Mouse (Mus musculus): ENCODE measurements around the gene Olfr559. TPM values are rescaled to one million over a fixed set of nuclear protein-coding genes. Genes with fewer than 3 reads are reported as not detected.

Olfr559 gene
- polyA plus RNA-seq (2012; rRNA removed; ENCODE audit: low replicate concordance) = not detected in 2 replicates

DNA sequence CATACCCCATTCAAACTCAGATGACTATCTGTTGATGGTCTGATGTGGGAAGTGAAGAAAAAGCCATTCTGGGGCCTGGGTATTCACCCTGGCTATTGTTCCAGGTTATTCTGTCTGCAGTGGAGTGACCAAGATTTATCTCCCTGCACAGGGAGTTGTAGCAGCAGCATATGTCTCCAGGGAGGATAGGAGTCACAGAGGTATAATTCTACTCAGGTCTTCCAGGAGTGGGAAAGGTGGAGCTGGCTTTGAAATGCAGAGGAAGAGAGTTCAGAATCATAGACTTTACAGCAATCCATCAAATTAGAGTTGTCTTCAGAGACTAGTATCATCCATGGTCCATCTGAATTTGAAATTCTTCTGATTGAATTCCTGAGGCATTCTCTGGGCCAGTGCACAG lies at the start of gene Olfr559:
Olfr559 (minus strand) TSS at position 101 of the 400 bp plus-strand sequence.

DNA sequence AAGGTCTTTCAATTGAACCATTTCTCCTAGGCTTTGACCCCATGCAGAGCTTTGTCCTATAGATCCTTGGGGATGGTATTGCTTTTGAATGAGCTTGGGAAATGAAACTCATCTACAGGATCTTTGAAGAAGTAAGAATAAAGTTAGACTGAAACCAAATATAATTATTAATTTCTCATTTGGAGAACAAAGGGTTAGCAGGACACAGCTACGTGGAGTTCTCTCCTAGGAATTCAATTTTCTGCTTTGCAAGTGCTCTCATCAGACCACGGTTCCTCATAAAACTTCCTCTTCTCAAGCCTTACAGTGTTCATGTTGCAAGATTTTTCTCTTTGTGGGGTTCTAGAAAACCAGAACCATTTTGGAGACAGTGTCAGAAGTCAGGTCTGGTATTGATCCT lies 43.6 kb upstream of the Olfr559 start, which contains the start of gene Olfr561:
Olfr561 (plus strand) TSS at position 301 of the 400 bp plus-strand sequence.

GRCm38 (mm10) chr7:102759266-102759665 lies 32.0 kb upstream of the Olfr559 start, which contains the start of the genes Olfr560 and Olfr78:
Gene Olfr560 (minus strand): TSS chr7:102759366.
Gene Olfr78 (minus strand): TSS chr7:102759471.

GRCm38 (mm10) chr7:102718970-102719369 lies 8.3 kb downstream of the Olfr559 start, which contains the start of gene Olfr33:
Gene Olfr33 (minus strand): TSS chr7:102719070.

GRCm38 (mm10) chr7:102701915-102702314 lies 25.4 kb downstream of the Olfr559 start, which contains the start of gene Olfr558:
Gene Olfr558 (plus strand): TSS chr7:102702215.

DNA sequence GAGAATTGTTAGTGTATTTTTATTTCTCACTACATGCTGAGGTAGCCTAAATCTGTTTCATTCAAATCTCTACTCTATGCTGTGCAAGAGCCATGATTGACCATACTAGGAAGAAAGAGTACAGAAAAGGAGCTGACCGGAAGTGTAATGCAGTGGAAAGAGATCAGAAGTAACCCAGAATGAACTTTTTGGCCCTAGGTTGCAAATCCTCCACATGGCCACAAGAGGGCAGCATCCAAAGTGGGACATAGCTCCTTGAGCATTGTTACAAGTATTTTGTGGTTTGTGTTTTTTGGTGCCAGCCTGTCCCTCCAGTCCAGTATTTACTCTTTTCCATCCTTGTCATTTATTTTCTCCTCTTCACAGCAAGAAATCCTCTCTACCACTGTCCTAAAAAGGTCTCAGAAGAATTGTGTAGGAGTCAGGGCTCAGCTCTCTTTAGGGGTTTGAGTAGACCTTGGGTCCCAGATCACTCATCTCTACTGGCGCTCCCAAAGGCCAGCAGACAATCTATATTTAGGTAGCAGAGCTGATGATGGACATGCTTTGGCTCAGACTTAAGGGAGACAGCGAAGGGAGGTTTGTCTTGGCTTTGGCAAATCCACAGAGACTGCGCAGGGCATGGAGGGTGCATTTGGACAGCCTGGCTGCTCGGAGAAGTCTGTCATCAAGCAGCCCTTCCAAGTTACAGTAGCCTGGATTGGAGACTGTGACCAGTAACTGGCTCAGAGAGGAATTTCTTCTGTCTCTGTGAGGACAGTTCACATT lies 31.7 kb downstream of the Olfr559 start, which contains the start of gene Olfr557:
Olfr557 (plus strand) TSS at position 553 of the 768 bp plus-strand sequence.

GRCm38 (mm10) chr7:102686944-102687501 lies 40.3 kb downstream of the Olfr559 start, which contains the start of gene Trim68:
Gene Trim68 (minus strand): TSS chr7:102687327.

Other genes with a start within 250 kb of the Olfr559 start
- not detected in 2 replicates for gene Olfr543, start 245.8 kb downstream of the Olfr559 start, polyA plus RNA-seq (2012; rRNA removed; ENCODE audit: low replicate concordance)
- not detected in 2 replicates for gene Olfr544, start 239.2 kb downstream of the Olfr559 start, polyA plus RNA-seq (2012; rRNA removed; ENCODE audit: low replicate concordance)
- not detected in 2 replicates for gene Olfr545, start 227.9 kb downstream of the Olfr559 start, polyA plus RNA-seq (2012; rRNA removed; ENCODE audit: low replicate concordance)
- gene Olfr547, start 192.7 kb downstream of the Olfr559 start, polyA plus RNA-seq (2012; rRNA removed; ENCODE audit: low replicate concordance) = not detected in 2 replicates
- not detected in 2 replicates for gene Olfr548-ps1, start 186.6 kb downstream of the Olfr559 start, polyA plus RNA-seq (2012; rRNA removed; ENCODE audit: low replicate concordance)
- gene Olfr549, start 177.6 kb downstream of the Olfr559 start, polyA plus RNA-seq (2012; rRNA removed; ENCODE audit: low replicate concordance) = not detected in 2 replicates
- 7.0 and 10.4 TPM in 2 replicates for gene Trim21, start 162.0 kb downstream of the Olfr559 start, polyA plus RNA-seq (2012; rRNA removed; ENCODE audit: low replicate concordance)
- gene Olfr550, start 156.0 kb downstream of the Olfr559 start, polyA plus RNA-seq (2012; rRNA removed; ENCODE audit: low replicate concordance) = not detected in 2 replicates
- not detected in 2 replicates for gene Olfr551, start 135.6 kb downstream of the Olfr559 start, polyA plus RNA-seq (2012; rRNA removed; ENCODE audit: low replicate concordance)
- not detected in 2 replicates for gene Olfr552, start 129.7 kb downstream of the Olfr559 start, polyA plus RNA-seq (2012; rRNA removed; ENCODE audit: low replicate concordance)
- not detected in 2 replicates for gene Olfr553, start 109.3 kb downstream of the Olfr559 start, polyA plus RNA-seq (2012; rRNA removed; ENCODE audit: low replicate concordance)
- gene Olfr554, start 89.1 kb downstream of the Olfr559 start, polyA plus RNA-seq (2012; rRNA removed; ENCODE audit: low replicate concordance) = not detected in 2 replicates
- gene Olfr555, start 68.7 kb downstream of the Olfr559 start, polyA plus RNA-seq (2012; rRNA removed; ENCODE audit: low replicate concordance) = not detected in 2 replicates
- gene Olfr556, start 62.6 kb downstream of the Olfr559 start, polyA plus RNA-seq (2012; rRNA removed; ENCODE audit: low replicate concordance) = not detected in 2 replicates
- gene Trim68, start 40.2 kb downstream of the Olfr559 start, polyA plus RNA-seq (2012; rRNA removed; ENCODE audit: low replicate concordance) = 41.4 and 44.2 TPM in 2 replicates
- gene Olfr557, start 31.6 kb downstream of the Olfr559 start, polyA plus RNA-seq (2012; rRNA removed; ENCODE audit: low replicate concordance) = not detected in 2 replicates
- gene Olfr558, start 25.3 kb downstream of the Olfr559 start, polyA plus RNA-seq (2012; rRNA removed; ENCODE audit: low replicate concordance) = 9.2 and 10.1 TPM in 2 replicates
- gene Olfr33, start 8.4 kb downstream of the Olfr559 start, polyA plus RNA-seq (2012; rRNA removed; ENCODE audit: low replicate concordance) = not detected in 2 replicates
- 0.17 and 0.27 TPM in 2 replicates for gene Olfr560, start 31.9 kb upstream of the Olfr559 start, polyA plus RNA-seq (2012; rRNA removed; ENCODE audit: low replicate concordance)
- 11.4 and 14.6 TPM in 2 replicates for gene Olfr78, start 32.0 kb upstream of the Olfr559 start, polyA plus RNA-seq (2012; rRNA removed; ENCODE audit: low replicate concordance)
- 0.12 TPM in 1 of 2 replicates, not detected in the other for gene Olfr561, start 43.7 kb upstream of the Olfr559 start, polyA plus RNA-seq (2012; rRNA removed; ENCODE audit: low replicate concordance)
- not detected in 2 replicates for gene Olfr564, start 76.0 kb upstream of the Olfr559 start, polyA plus RNA-seq (2012; rRNA removed; ENCODE audit: low replicate concordance)
- gene Olfr566, start 131.3 kb upstream of the Olfr559 start, polyA plus RNA-seq (2012; rRNA removed; ENCODE audit: low replicate concordance) = not detected in 2 replicates
- not detected in 2 replicates for gene Olfr568, start 149.6 kb upstream of the Olfr559 start, polyA plus RNA-seq (2012; rRNA removed; ENCODE audit: low replicate concordance)
- not detected in 2 replicates for gene Olfr569, start 163.4 kb upstream of the Olfr559 start, polyA plus RNA-seq (2012; rRNA removed; ENCODE audit: low replicate concordance)
- not detected in 2 replicates for gene Olfr570, start 167.1 kb upstream of the Olfr559 start, polyA plus RNA-seq (2012; rRNA removed; ENCODE audit: low replicate concordance)
- gene Olfr571, start 190.0 kb upstream of the Olfr559 start, polyA plus RNA-seq (2012; rRNA removed; ENCODE audit: low replicate concordance) = not detected in 2 replicates
- gene Olfr572, start 196.9 kb upstream of the Olfr559 start, polyA plus RNA-seq (2012; rRNA removed; ENCODE audit: low replicate concordance) = not detected in 2 replicates
- not detected in 2 replicates for gene Olfr573-ps1, start 215.1 kb upstream of the Olfr559 start, polyA plus RNA-seq (2012; rRNA removed; ENCODE audit: low replicate concordance)
- gene Olfr574, start 221.0 kb upstream of the Olfr559 start, polyA plus RNA-seq (2012; rRNA removed; ENCODE audit: low replicate concordance) = not detected in 2 replicates
- gene Olfr575, start 231.3 kb upstream of the Olfr559 start, polyA plus RNA-seq (2012; rRNA removed; ENCODE audit: low replicate concordance) = not detected in 2 replicates
- not detected in 2 replicates for gene Olfr576, start 235.2 kb upstream of the Olfr559 start, polyA plus RNA-seq (2012; rRNA removed; ENCODE audit: low replicate concordance)
- gene Olfr577, start 248.5 kb upstream of the Olfr559 start, polyA plus RNA-seq (2012; rRNA removed; ENCODE audit: low replicate concordance) = not detected in 2 replicates